Mouse (Mus musculus) midbrain, embryonic 14.5 days (tissue): Measurements from ENCODE around the gene Gripap1. TPM values are rescaled to one million over a fixed set of nuclear protein-coding genes. Genes with fewer than 3 reads are reported as not detected.

Source experiments
- ATAC-seq: fragments of 200-750 bp; cut with Nextera tagmentation; 2 replicates; pipeline ENCODE4 v1.8.0; 2017; ENCODE audit warnings: moderate number of reproducible peaks, moderate library complexity; ENCODE audit not compliant: low FRiP score, low TSS enrichment
- DNase-seq: peaks from one replicate; pipeline ENCODE4 v3.0.0-alpha.2; 2015
- H3K27ac ChIP-seq: fragments of 300-500 bp; sonication (generic); replicated peaks from 2 replicates; pipeline ENCODE4 v1.5.1; 2014; ENCODE audit warnings: mild to moderate bottlenecking, low read depth, low read length, moderate library complexity
- H3K27me3 ChIP-seq: fragments of 300-500 bp; sonication (generic); 2 replicates; pipeline ENCODE4 v1.6.1; 2014; ENCODE audit warnings: low read length, control low read depth, mixed read lengths; ENCODE audit not compliant: control insufficient read depth, insufficient read depth
- H3K36me3 ChIP-seq: fragments of 300-500 bp; sonication (generic); 2 replicates; pipeline ENCODE4 v1.6.1; 2014; ENCODE audit warnings: low read length, control low read depth; ENCODE audit not compliant: control insufficient read depth, insufficient read depth
- H3K4me1 ChIP-seq: fragments of 300-500 bp; sonication (generic); 2 replicates; pipeline ENCODE4 v1.6.1; 2014; ENCODE audit warnings: mild to moderate bottlenecking, antibody characterized with exemption, low read length, control low read depth; ENCODE audit not compliant: control insufficient read depth, insufficient read depth
- H3K4me2 ChIP-seq: fragments of 300-500 bp; sonication (generic); 2 replicates; pipeline ENCODE4 v1.6.1; 2014; ENCODE audit warnings: mild to moderate bottlenecking, low read length, moderate library complexity
- H3K4me3 ChIP-seq: fragments of 300-500 bp; sonication (generic); replicated peaks from 2 replicates; pipeline ENCODE4 v1.5.1; 2014; ENCODE audit warnings: low read depth, low read length
- H3K9ac ChIP-seq: fragments of 300-500 bp; sonication (generic); replicated peaks from 2 replicates; pipeline ENCODE4 v1.6.1; 2014; ENCODE audit warnings: mild to moderate bottlenecking, low read length, moderate library complexity
- H3K9me3 ChIP-seq: fragments of 300-500 bp; sonication (generic); 2 replicates; pipeline ENCODE4 v1.6.1; 2016; ENCODE audit warnings: low read length, control low read depth, mixed read lengths; ENCODE audit not compliant: control insufficient read depth
- WGBS: fragments of 180-500 bp; shearing (Covaris S2); extraction: QIAGEN DNeasy Blood & Tissue Kit; methylation state at CpG from one replicate; pipeline ENCODE4 v1.1.7; 2014; 5-methylcytosine and 5-hydroxymethylcytosine counted together
- polyA plus RNA-seq: library from polyadenylated mRNA; unstranded; fragments of >200 nt; fragmentation: Nextera tagmentation; extraction: Ambion mirVana; gene quantifications from 2 replicates; pipeline ENCODE4 v1.2.1, GENCODE M21; 2014

Gene Gripap1
- polyA plus RNA-seq, 1 experiment from 2014 or later, result 56.6 TPM

DNA sequence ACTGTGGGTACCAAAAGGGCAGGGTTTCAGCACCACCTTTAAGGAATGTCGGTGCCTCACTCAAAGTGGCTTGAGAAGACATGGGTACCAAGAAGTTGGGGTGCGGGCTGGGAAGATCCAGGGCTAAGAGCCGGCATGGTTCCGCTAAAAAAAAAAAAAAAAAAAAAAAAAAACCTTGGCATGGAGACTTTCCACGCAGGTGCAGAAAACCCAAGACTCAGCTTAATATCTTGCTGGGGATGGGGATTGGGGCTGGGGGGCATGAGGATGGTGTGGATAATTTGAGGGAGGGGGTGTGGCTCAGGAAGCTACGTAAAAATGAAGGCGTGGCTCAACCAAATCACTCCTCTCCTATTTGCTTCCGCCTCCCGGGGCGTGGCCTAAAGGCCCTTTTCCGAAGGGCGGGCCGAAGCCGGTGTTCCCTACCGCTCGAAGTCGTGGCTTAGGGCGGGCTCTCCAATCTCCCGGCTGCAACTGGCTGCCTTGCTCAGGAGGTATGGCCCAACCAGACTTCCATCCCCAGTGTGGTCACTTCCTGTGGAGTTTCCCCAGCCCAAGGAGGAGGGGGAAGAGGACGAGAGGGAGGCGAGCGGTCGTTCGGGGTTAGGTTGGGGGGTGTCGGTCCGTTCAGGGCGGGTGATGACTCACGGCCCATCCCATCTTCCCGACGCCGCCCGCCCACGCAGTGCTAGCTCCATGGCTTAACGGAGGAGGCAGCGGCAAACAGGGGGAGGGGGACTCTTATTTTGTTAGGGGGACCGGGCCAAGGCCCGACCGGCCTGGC lies 27.2 kb upstream of the Gripap1 start, which contains the start of gene Tfe3:
Tfe3 (plus strand) TSS at position 424 of the 784 bp plus-strand sequence.
- ATAC-seq (peak; percentile 94), DNase-seq (peak; percentile 94)
- H3K4me2 ChIP-seq, result peak within 1 kb of the TSS; percentile 63
- H3K36me3 ChIP-seq, result 0 out of 2 replicates have a peak, but pooled peaks cover 1% of the 10 kb centered on the region
- no peaks in the 10 kb centered on the region for H3K27me3 ChIP-seq
- 0 out of 2 replicates have a peak, but pooled peaks cover 6% of the 10 kb centered on the region for H3K4me1 ChIP-seq
- H3K4me3 ChIP-seq, result peak within 1 kb of the TSS; percentile 55
- peak within 1 kb of the TSS; percentile 58 for H3K9ac ChIP-seq
- H3K9me3 ChIP-seq, result no peaks in the 10 kb centered on the region
- 24% methylated on average over 34 of the region's 38 CpGs for WGBS
- 0 out of 2 replicates have a peak within 1 kb of the TSS, but pooled peaks have one; percentile 37 for H3K27ac ChIP-seq

DNA sequence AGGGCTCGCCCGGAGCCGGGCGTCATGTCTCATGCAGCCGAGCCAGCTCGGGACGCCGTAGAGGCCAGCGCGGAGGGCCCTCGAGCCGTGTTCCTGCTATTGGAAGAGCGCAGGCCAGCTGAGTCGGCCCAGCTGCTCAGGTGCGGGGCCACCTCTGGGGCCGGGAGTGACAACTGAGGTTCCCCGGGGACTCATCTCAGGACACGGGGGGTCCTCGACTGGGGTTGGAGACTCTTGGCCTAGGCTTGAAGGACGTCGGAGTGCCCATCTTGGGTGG lies 26.7 kb upstream of the Gripap1 start:
- WGBS, result 19% methylated on average over 21 of the region's 21 CpGs
- 0 out of 2 replicates have a peak overlapping the region, but pooled peaks have one; percentile 37 for H3K27ac ChIP-seq
- peak overlapping the region; percentile 55 for H3K4me3 ChIP-seq
- peak; percentile 41 for ATAC-seq
- peak overlapping the region; percentile 58 for H3K9ac ChIP-seq
- no peak for DNase-seq
- H3K9me3 ChIP-seq, result no peaks in the 10 kb centered on the region
- H3K4me2 ChIP-seq, result peak overlapping the region; percentile 63
- H3K27me3 ChIP-seq, result no peaks in the 10 kb centered on the region
- H3K36me3 ChIP-seq, result peaks cover 5% of the 10 kb centered on the region; the same call in 1 of the 2 replicates
- H3K4me1 ChIP-seq, result 0 out of 2 replicates have a peak, but pooled peaks cover 6% of the 10 kb centered on the region

- Histone ChIP-seq H3K27ac (no peak overlapping the region), H3K4me2 (peak overlapping the region; percentile 63), H3K9me3 (no peaks in the 10 kb centered on the region), H3K27me3 (no peaks in the 10 kb centered on the region), H3K4me1 (0 out of 2 replicates have a peak, but pooled peaks cover 6% of the 10 kb centered on the region), H3K9ac (peak overlapping the region; percentile 58; the same call in 1 of the 2 replicates), H3K36me3 (peaks cover 14% of the 10 kb centered on the region; the same call in 1 of the 2 replicates), H3K4me3 (peak overlapping the region; percentile 55)
- DNase-seq (peak; percentile 31), ATAC-seq (no peak)
- 17% methylated on average over 21 of the region's 22 CpGs for WGBS
Measured at GRCm38 (mm10) chrX:7763631-7764393, 25.8 kb upstream of the Gripap1 start.

- Histone ChIP-seq H3K9me3 (no peaks in the 10 kb centered on the region), H3K36me3 (peaks cover 16% of the 10 kb centered on the region; the same call in 1 of the 2 replicates), H3K9ac (no peak overlapping the region), H3K4me2 (peak overlapping the region; percentile 63), H3K4me1 (0 out of 2 replicates have a peak, but pooled peaks cover 6% of the 10 kb centered on the region), H3K27ac (no peak overlapping the region), H3K4me3 (peak overlapping the region; percentile 55), H3K27me3 (no peaks in the 10 kb centered on the region)
- no peak for DNase-seq
- 18% methylated on average over 9 of the region's 9 CpGs for WGBS
- no peak for ATAC-seq
Measured at GRCm38 (mm10) chrX:7764657-7765280, 24.8 kb upstream of the Gripap1 start.

- 19% methylated on average over 13 of the region's 13 CpGs for WGBS
- Histone ChIP-seq H3K27ac (no peak overlapping the region), H3K4me1 (0 out of 2 replicates have a peak, but pooled peaks cover 6% of the 10 kb centered on the region), H3K4me2 (peak overlapping the region; percentile 63), H3K9me3 (no peaks in the 10 kb centered on the region), H3K4me3 (peak overlapping the region; percentile 55), H3K27me3 (no peaks in the 10 kb centered on the region), H3K36me3 (peaks cover 20% of the 10 kb centered on the region; the same call in 1 of the 2 replicates), H3K9ac (0 out of 2 replicates have a peak overlapping the region, but pooled peaks have one; percentile 18)
- ATAC-seq, result no peak
- peak; percentile 20 for DNase-seq
Measured at GRCm38 (mm10) chrX:7765281-7765670, 24.3 kb upstream of the Gripap1 start.

GRCm38 (mm10) chrX:7765764-7766163 lies 23.8 kb upstream of the Gripap1 start:
- Histone ChIP-seq H3K4me1 (0 out of 2 replicates have a peak, but pooled peaks cover 6% of the 10 kb centered on the region), H3K4me2 (peak overlapping the region; percentile 63), H3K36me3 (peaks cover 25% of the 10 kb centered on the region), H3K9me3 (no peaks in the 10 kb centered on the region), H3K4me3 (peak overlapping the region; percentile 55), H3K27me3 (no peaks in the 10 kb centered on the region), H3K9ac (0 out of 2 replicates have a peak overlapping the region, but pooled peaks have one; percentile 18), H3K27ac (no peak overlapping the region)
- WGBS, result 20% methylated on average over 11 of the region's 11 CpGs
- DNase-seq (peak; percentile 47), ATAC-seq (no peak)

- H3K36me3 ChIP-seq, result peaks cover 40% of the 10 kb centered on the region
- 91% methylated on average over 7 of the region's 7 CpGs for WGBS
- H3K9me3 ChIP-seq, result no peaks in the 10 kb centered on the region
- DNase-seq (no peak), ATAC-seq (no peak)
- H3K4me1 ChIP-seq, result 0 out of 2 replicates have a peak, but pooled peaks cover 5% of the 10 kb centered on the region
- H3K4me2 ChIP-seq, result no peak overlapping the region
- H3K4me3 ChIP-seq, result no peak overlapping the region
- H3K9ac ChIP-seq, result no peak overlapping the region
- H3K27ac ChIP-seq, result no peak overlapping the region
- H3K27me3 ChIP-seq, result no peaks in the 10 kb centered on the region
Measured at GRCm38 (mm10) chrX:7769302-7770017, 20.1 kb upstream of the Gripap1 start.

GRCm38 (mm10) chrX:7772766-7773165 lies 16.8 kb upstream of the Gripap1 start:
- Histone ChIP-seq H3K4me1 (no peaks in the 10 kb centered on the region), H3K27ac (no peak overlapping the region), H3K9ac (no peak overlapping the region), H3K9me3 (no peaks in the 10 kb centered on the region), H3K36me3 (peaks cover 36% of the 10 kb centered on the region), H3K4me2 (no peak overlapping the region), H3K4me3 (no peak overlapping the region), H3K27me3 (no peaks in the 10 kb centered on the region)
- DNase-seq, result peak; percentile 4
- whole genome bisulfite sequencing, result 51% methylated on average over 2 of the region's 2 CpGs
- ATAC-seq, result no peak
